Mouse (Mus musculus): ENCODE data around the gene Spem2. TPM values are rescaled to one million over a fixed set of nuclear protein-coding genes. Genes with fewer than 3 reads are reported as not detected.

The Spem2 gene
- polyA plus RNA-seq, 1 experiment = 858 TPM

GRCm38 (mm10) chr11:69799394-69800137 is 18.7 kb downstream of the Spem2 start:
- Histone ChIP-seq H3K4me1 (ENCODE audit: control insufficient read depth, insufficient read depth, low read length) (peaks cover 41% of the 10 kb centered on the region), H3K27ac (ENCODE audit: control insufficient read depth, insufficient read depth, low read depth, low read length) (no peak overlapping the region), H3K4me3 (ENCODE audit: control insufficient read depth, low read depth, low read length) (no peak overlapping the region), H3K36me3 (ENCODE audit: control insufficient read depth, insufficient read depth, low read length) (no peaks in the 10 kb centered on the region), H3K27me3 (ENCODE audit: control insufficient read depth, insufficient read depth, low read length) (no peaks in the 10 kb centered on the region)
- TF ChIP-seq POLR2A (IDR thresholded peaks at IDR 0.05; ENCODE audit: control insufficient read depth, low read depth, low read length) = no peak

- no peak overlapping the region for H3K4me3 ChIP-seq (ENCODE audit: control insufficient read depth, low read depth, low read length)
These were observed 20.3 kb downstream of the Spem2 start for GRCm38 (mm10) chr11:69797924-69798323.

GRCm38 (mm10) chr11:69795983-69796435 is 22.3 kb downstream of the Spem2 start:
- peaks cover 12% of the 10 kb centered on the region for H3K4me1 ChIP-seq (ENCODE audit: control insufficient read depth, insufficient read depth, low read length)
- H3K27me3 ChIP-seq (ENCODE audit: control insufficient read depth, insufficient read depth, low read length) = no peaks in the 10 kb centered on the region
- TF ChIP-seq CTCF (IDR thresholded peaks at IDR 0.05; ENCODE audit: control insufficient read depth, insufficient read depth, insufficient replicate concordance, low read depth, low read length) (no peak), POLR2A (IDR thresholded peaks at IDR 0.05; ENCODE audit: control insufficient read depth, low read depth, low read length) (no peak)
- no peaks in the 10 kb centered on the region for H3K36me3 ChIP-seq (ENCODE audit: control insufficient read depth, insufficient read depth, low read length)
- peak overlapping the region; percentile 84; the same call in 1 of the 2 replicates for H3K4me3 ChIP-seq (ENCODE audit: control insufficient read depth, low read depth, low read length)
- no peak overlapping the region for H3K27ac ChIP-seq (ENCODE audit: control insufficient read depth, insufficient read depth, low read depth, low read length)

More at GRCm38 (mm10) chr11:69797924-69798323, 20.3 kb downstream of the Spem2 start:
- H3K27ac ChIP-seq (ENCODE audit: control insufficient read depth, insufficient read depth, low read depth, low read length) = no peak overlapping the region
- H3K27me3 ChIP-seq (ENCODE audit: control insufficient read depth, insufficient read depth, low read length) = no peaks in the 10 kb centered on the region
- H3K4me1 ChIP-seq (ENCODE audit: control insufficient read depth, insufficient read depth, low read length) = peaks cover 26% of the 10 kb centered on the region
- no peaks in the 10 kb centered on the region for H3K36me3 ChIP-seq (ENCODE audit: control insufficient read depth, insufficient read depth, low read length)
- no peak for TF ChIP-seq CTCF (IDR thresholded peaks at IDR 0.05; ENCODE audit: control insufficient read depth, insufficient read depth, insufficient replicate concordance, low read depth, low read length)
- TF ChIP-seq POLR2A (IDR thresholded peaks at IDR 0.05; ENCODE audit: control insufficient read depth, low read depth, low read length) = no peak

- H3K4me1 ChIP-seq (ENCODE audit: control insufficient read depth, insufficient read depth, low read length) = peaks cover 8% of the 10 kb centered on the region
- no peaks in the 10 kb centered on the region for H3K27me3 ChIP-seq (ENCODE audit: control insufficient read depth, insufficient read depth, low read length)
- H3K4me3 ChIP-seq (ENCODE audit: control insufficient read depth, low read depth, low read length) = peak within 1 kb of the TSS; percentile 84
- TF ChIP-seq POLR2A (IDR thresholded peaks at IDR 0.05; ENCODE audit: control insufficient read depth, low read depth, low read length) (peak; percentile 37), CTCF (IDR thresholded peaks at IDR 0.05; ENCODE audit: control insufficient read depth, insufficient read depth, insufficient replicate concordance, low read depth, low read length) (no peak)
- H3K27ac ChIP-seq (ENCODE audit: control insufficient read depth, insufficient read depth, low read depth, low read length) = peak within 1 kb of the TSS; percentile 49; the same call in 1 of the 2 replicates
- H3K36me3 ChIP-seq (ENCODE audit: control insufficient read depth, insufficient read depth, low read length) = no peaks in the 10 kb centered on the region
These were observed 22.9 kb downstream of the Spem2 start, which contains the start of gene Chrnb1 for GRCm38 (mm10) chr11:69795168-69795982. Gene Chrnb1, minus strand, starts transcription at chr11:69795943.

- H3K27ac ChIP-seq (ENCODE audit: control insufficient read depth, insufficient read depth, low read depth, low read length) = no peak overlapping the region
- H3K27me3 ChIP-seq (ENCODE audit: control insufficient read depth, insufficient read depth, low read length) = no peaks in the 10 kb centered on the region
These were observed 24.8 kb downstream of the Spem2 start for GRCm38 (mm10) chr11:69793429-69793828.

GRCm38 (mm10) chr11:69791420-69791819 is 26.8 kb downstream of the Spem2 start:
- no peaks in the 10 kb centered on the region for H3K27me3 ChIP-seq (ENCODE audit: control insufficient read depth, insufficient read depth, low read length)
- no peak for TF ChIP-seq POLR2A (IDR thresholded peaks at IDR 0.05; ENCODE audit: control insufficient read depth, low read depth, low read length)
- TF ChIP-seq CTCF (IDR thresholded peaks at IDR 0.05; ENCODE audit: control insufficient read depth, insufficient read depth, insufficient replicate concordance, low read depth, low read length) = no peak
- peaks cover 3% of the 10 kb centered on the region for H3K4me1 ChIP-seq (ENCODE audit: control insufficient read depth, insufficient read depth, low read length)
- H3K4me3 ChIP-seq (ENCODE audit: control insufficient read depth, low read depth, low read length) = no peak overlapping the region
- H3K27ac ChIP-seq (ENCODE audit: control insufficient read depth, insufficient read depth, low read depth, low read length) = no peak overlapping the region
- H3K36me3 ChIP-seq (ENCODE audit: control insufficient read depth, insufficient read depth, low read length) = no peaks in the 10 kb centered on the region

More at GRCm38 (mm10) chr11:69793429-69793828, 24.8 kb downstream of the Spem2 start:
- H3K36me3 ChIP-seq (ENCODE audit: control insufficient read depth, insufficient read depth, low read length) = no peaks in the 10 kb centered on the region
- H3K4me3 ChIP-seq (ENCODE audit: control insufficient read depth, low read depth, low read length) = no peak overlapping the region
- TF ChIP-seq POLR2A (IDR thresholded peaks at IDR 0.05; ENCODE audit: control insufficient read depth, low read depth, low read length) (no peak), CTCF (IDR thresholded peaks at IDR 0.05; ENCODE audit: control insufficient read depth, insufficient read depth, insufficient replicate concordance, low read depth, low read length) (no peak)
- peaks cover 3% of the 10 kb centered on the region for H3K4me1 ChIP-seq (ENCODE audit: control insufficient read depth, insufficient read depth, low read length)

GRCm38 (mm10) chr11:69789431-69789830 is 28.8 kb downstream of the Spem2 start:
- TF ChIP-seq POLR2A (IDR thresholded peaks at IDR 0.05; ENCODE audit: control insufficient read depth, low read depth, low read length) = no peak
- TF ChIP-seq CTCF (IDR thresholded peaks at IDR 0.05; ENCODE audit: control insufficient read depth, insufficient read depth, insufficient replicate concordance, low read depth, low read length) = no peak
- Histone ChIP-seq H3K4me3 (ENCODE audit: control insufficient read depth, low read depth, low read length) (no peak overlapping the region), H3K27ac (ENCODE audit: control insufficient read depth, insufficient read depth, low read depth, low read length) (no peak overlapping the region), H3K36me3 (ENCODE audit: control insufficient read depth, insufficient read depth, low read length) (no peaks in the 10 kb centered on the region), H3K27me3 (ENCODE audit: control insufficient read depth, insufficient read depth, low read length) (no peaks in the 10 kb centered on the region), H3K4me1 (ENCODE audit: control insufficient read depth, insufficient read depth, low read length) (no peaks in the 10 kb centered on the region; the same call in 1 of the 2 replicates)

All from testis, adult 2 months (tissue).